Mouse (Mus musculus) forebrain, embryonic 16.5 days (tissue): Measurements from ENCODE around the gene Sct. TPM values are rescaled to one million over a fixed set of nuclear protein-coding genes. Genes with fewer than 3 reads are reported as not detected.

ENCODE experiments used
- ATAC-seq: fragments of 200-750 bp; cut with Nextera tagmentation; 2 replicates; pipeline ENCODE4 v1.8.0; 2017; ENCODE audit warnings: mild to moderate bottlenecking, moderate library complexity
- H3K27ac ChIP-seq: fragments of 300-500 bp; sonication (generic); 2 replicates; pipeline ENCODE4 v1.5.1; 2014; ENCODE audit warnings: low read length, control low read depth
- H3K27me3 ChIP-seq: fragments of 300-500 bp; sonication (generic); replicated peaks from 2 replicates; pipeline ENCODE4 v1.6.1; 2014; ENCODE audit warnings: low read length; ENCODE audit not compliant: control insufficient read depth, insufficient read depth
- H3K36me3 ChIP-seq: fragments of 300-500 bp; sonication (generic); 2 replicates; pipeline ENCODE4 v1.6.1; 2014; ENCODE audit not compliant: control insufficient read depth, insufficient read depth
- H3K4me1 ChIP-seq: fragments of 300-500 bp; sonication (generic); replicated peaks from 2 replicates; pipeline ENCODE4 v1.6.1; 2014; ENCODE audit warnings: low read length; ENCODE audit not compliant: control insufficient read depth, insufficient read depth
- H3K4me2 ChIP-seq: fragments of 300-500 bp; sonication (generic); 2 replicates; pipeline ENCODE4 v1.6.1; 2014; ENCODE audit warnings: mild to moderate bottlenecking, low read length, control low read depth
- H3K4me3 ChIP-seq: fragments of 300-500 bp; sonication (generic); replicated peaks from 2 replicates; pipeline ENCODE4 v1.5.1; 2014; ENCODE audit warnings: mild to moderate bottlenecking, low read length, control low read depth
- H3K9ac ChIP-seq: fragments of 300-500 bp; sonication (generic); replicated peaks from 2 replicates; pipeline ENCODE4 v1.6.1; 2014; ENCODE audit warnings: low read depth, low read length, control low read depth
- H3K9me3 ChIP-seq: fragments of 300-500 bp; sonication (generic); 2 replicates; pipeline ENCODE4 v1.6.1; 2016; ENCODE audit warnings: low read length; ENCODE audit not compliant: control insufficient read depth
- WGBS: fragments of 180-500 bp; shearing (Covaris S2); extraction: QIAGEN DNeasy Blood & Tissue Kit; methylation state at CpG from one replicate; pipeline ENCODE4 v1.1.7; 2014; 5-methylcytosine and 5-hydroxymethylcytosine counted together
- polyA plus RNA-seq: library from polyadenylated mRNA; unstranded; fragments of >200 nt; fragmentation: Nextera tagmentation; extraction: Ambion mirVana; gene quantifications from 2 replicates; pipeline ENCODE4 v1.2.1, GENCODE M21; 2015

Gene Sct
- polyA plus RNA-seq, 1 experiment from 2014 or later: 2.0 TPM

- ATAC-seq: no peak
- Histone ChIP-seq H3K9me3 (no peaks in the 10 kb centered on the region), H3K36me3 (peaks cover 55% of the 10 kb centered on the region), H3K4me2 (no peak overlapping the region), H3K27me3 (no peaks in the 10 kb centered on the region), H3K9ac (no peak overlapping the region), H3K4me1 (no peaks in the 10 kb centered on the region), H3K4me3 (no peak overlapping the region), H3K27ac (no peak overlapping the region)
- WGBS: 90% methylated on average over 8 of the region's 8 CpGs
Measured at GRCm38 (mm10) chr7:141315076-141315475, 36.1 kb upstream of the Sct start.

- 93% methylated on average over 2 of the region's 2 CpGs for WGBS
- ATAC-seq: no peak
- Histone ChIP-seq H3K27me3 (no peaks in the 10 kb centered on the region), H3K4me1 (no peaks in the 10 kb centered on the region), H3K4me2 (no peak overlapping the region), H3K36me3 (peaks cover 58% of the 10 kb centered on the region), H3K27ac (no peak overlapping the region), H3K4me3 (no peak overlapping the region), H3K9ac (no peak overlapping the region), H3K9me3 (no peaks in the 10 kb centered on the region)
Measured at GRCm38 (mm10) chr7:141314416-141314815, 35.5 kb upstream of the Sct start.

- 94% methylated on average over 4 of the region's 4 CpGs for WGBS
- H3K27ac ChIP-seq: no peak overlapping the region
- no peaks in the 10 kb centered on the region for H3K4me1 ChIP-seq
- H3K9me3 ChIP-seq: no peaks in the 10 kb centered on the region
- no peak overlapping the region for H3K4me2 ChIP-seq
- peaks cover 53% of the 10 kb centered on the region for H3K36me3 ChIP-seq
- ATAC-seq: no peak
- no peak overlapping the region for H3K4me3 ChIP-seq
- no peak overlapping the region for H3K9ac ChIP-seq
- no peaks in the 10 kb centered on the region for H3K27me3 ChIP-seq
Measured at GRCm38 (mm10) chr7:141304537-141304936, 25.6 kb upstream of the Sct start.

GRCm38 (mm10) chr7:141302702-141303268 lies 23.9 kb upstream of the Sct start:
- no peaks in the 10 kb centered on the region for H3K27me3 ChIP-seq
- 80% methylated on average over 1 of the region's 1 CpGs for WGBS
- no peak overlapping the region for H3K9ac ChIP-seq
- no peak for ATAC-seq
- H3K9me3 ChIP-seq: no peaks in the 10 kb centered on the region
- peaks cover 43% of the 10 kb centered on the region for H3K36me3 ChIP-seq
- H3K4me2 ChIP-seq: no peak overlapping the region
- H3K4me3 ChIP-seq: no peak overlapping the region
- no peak overlapping the region for H3K27ac ChIP-seq
- no peaks in the 10 kb centered on the region for H3K4me1 ChIP-seq

- Histone ChIP-seq H3K4me3 (no peak overlapping the region), H3K9me3 (no peaks in the 10 kb centered on the region), H3K27me3 (no peaks in the 10 kb centered on the region), H3K4me1 (no peaks in the 10 kb centered on the region), H3K4me2 (no peak overlapping the region), H3K9ac (no peak overlapping the region), H3K36me3 (peaks cover 44% of the 10 kb centered on the region), H3K27ac (no peak overlapping the region)
- no peak for ATAC-seq
- WGBS: 98% methylated on average over 9 of the region's 9 CpGs
Measured at GRCm38 (mm10) chr7:141301386-141301785, 22.5 kb upstream of the Sct start.

- H3K9ac ChIP-seq: no peak overlapping the region
- H3K4me2 ChIP-seq: no peak overlapping the region
- WGBS: 95% methylated on average over 8 of the region's 8 CpGs
- H3K27ac ChIP-seq: no peak overlapping the region
- no peaks in the 10 kb centered on the region for H3K9me3 ChIP-seq
- no peak overlapping the region for H3K4me3 ChIP-seq
- peaks cover 5% of the 10 kb centered on the region for H3K4me1 ChIP-seq
- peaks cover 15% of the 10 kb centered on the region for H3K27me3 ChIP-seq
- H3K36me3 ChIP-seq: peaks cover 32% of the 10 kb centered on the region
- ATAC-seq: no peak
Measured at GRCm38 (mm10) chr7:141299175-141299574, 20.2 kb upstream of the Sct start.

GRCm38 (mm10) chr7:141297926-141298650 lies 19.2 kb upstream of the Sct start:
- no peak for ATAC-seq
- WGBS: 90% methylated on average over 3 of the region's 3 CpGs
- Histone ChIP-seq H3K36me3 (peaks cover 25% of the 10 kb centered on the region), H3K27ac (no peak overlapping the region), H3K27me3 (peaks cover 24% of the 10 kb centered on the region), H3K9ac (no peak overlapping the region), H3K9me3 (no peaks in the 10 kb centered on the region), H3K4me3 (no peak overlapping the region), H3K4me2 (no peak overlapping the region), H3K4me1 (peaks cover 12% of the 10 kb centered on the region)

- 6% methylated on average over 22 of the region's 22 CpGs for WGBS
- no peak overlapping the region; the same call in 1 of the 2 replicates for H3K9ac ChIP-seq
- ATAC-seq: no peak
Measured at GRCm38 (mm10) chr7:141294479-141294878, 15.5 kb upstream of the Sct start.

GRCm38 (mm10) chr7:141293852-141294471 lies 15.0 kb upstream of the Sct start:
- WGBS: 1% methylated on average over 50 of the region's 53 CpGs
- Histone ChIP-seq H3K4me2 (peak overlapping the region; percentile 62), H3K4me1 (peaks cover 20% of the 10 kb centered on the region), H3K27me3 (peaks cover 35% of the 10 kb centered on the region), H3K4me3 (peak overlapping the region; percentile 38), H3K27ac (no peak overlapping the region), H3K36me3 (peaks cover 7% of the 10 kb centered on the region; the same call in 1 of the 2 replicates), H3K9me3 (no peaks in the 10 kb centered on the region), H3K9ac (peak overlapping the region; percentile 46)
- no peak for ATAC-seq

More at GRCm38 (mm10) chr7:141294479-141294878, 15.5 kb upstream of the Sct start:
- peak overlapping the region; percentile 62 for H3K4me2 ChIP-seq
- H3K36me3 ChIP-seq: peaks cover 7% of the 10 kb centered on the region; the same call in 1 of the 2 replicates
- H3K9me3 ChIP-seq: no peaks in the 10 kb centered on the region
- peak overlapping the region; percentile 38; the same call in 1 of the 2 replicates for H3K4me3 ChIP-seq
- no peak overlapping the region for H3K27ac ChIP-seq
- H3K4me1 ChIP-seq: peaks cover 20% of the 10 kb centered on the region
- H3K27me3 ChIP-seq: peaks cover 35% of the 10 kb centered on the region
